Mouse (Mus musculus) cerebellum, adult (tissue): Measurements from ENCODE around the gene Tfap2b.

Source experiments
- ATAC-seq: cut with Nextera tagmentation; 2 replicates; pipeline ENCODE4 v1.9.2; 2017; ENCODE audit warnings: mild to moderate bottlenecking, moderate library complexity, mixed read lengths; ENCODE audit not compliant: insufficient number of reproducible peaks, low FRiP score, low TSS enrichment

Gene Tfap2b

DNA sequence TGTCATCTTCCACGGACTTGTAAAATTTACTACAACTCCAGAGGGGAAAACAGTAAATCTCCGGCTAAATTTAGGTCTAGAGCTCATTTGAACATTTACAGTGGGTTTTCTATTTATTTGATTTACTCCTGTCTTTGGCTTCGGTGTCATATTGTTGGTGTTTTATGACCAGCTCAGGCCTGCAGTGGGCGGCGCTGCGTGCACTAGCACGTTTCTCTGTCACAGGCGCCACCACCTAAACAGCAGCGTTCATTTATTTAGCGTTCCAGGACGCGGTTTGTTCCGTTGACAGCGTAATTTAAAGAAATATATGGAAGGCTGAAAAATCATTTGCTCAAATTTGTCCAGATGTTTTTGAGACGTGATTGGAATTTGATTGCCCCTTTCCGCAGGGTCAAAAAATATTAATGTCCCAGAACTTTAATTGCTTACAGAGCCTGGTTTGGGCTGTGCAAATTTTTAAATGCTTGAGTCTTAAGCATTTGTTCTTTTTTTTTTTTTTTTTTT is 22.9 kb downstream of the Tfap2b start:
- no peak for ATAC-seq

DNA sequence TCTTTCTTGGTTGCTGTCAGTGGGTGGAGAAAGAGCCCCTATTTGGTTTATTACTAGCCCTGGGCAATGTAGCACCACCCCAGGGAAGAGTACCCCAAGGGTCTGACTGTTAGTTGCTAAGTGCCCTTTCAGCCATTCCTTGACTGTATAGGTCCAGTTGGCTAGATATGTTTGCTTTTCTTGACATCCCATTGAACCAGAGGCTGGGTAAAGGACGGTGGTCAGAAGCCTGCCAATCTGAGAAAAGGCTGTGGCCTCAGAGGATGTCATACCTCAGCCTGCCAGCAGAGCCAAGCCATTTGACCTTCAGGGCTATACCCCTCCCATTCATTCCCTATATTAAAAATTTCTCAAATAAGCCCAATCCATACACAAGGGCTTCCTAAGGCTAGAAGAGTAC is 24.0 kb downstream of the Tfap2b start:
- no peak for ATAC-seq

DNA sequence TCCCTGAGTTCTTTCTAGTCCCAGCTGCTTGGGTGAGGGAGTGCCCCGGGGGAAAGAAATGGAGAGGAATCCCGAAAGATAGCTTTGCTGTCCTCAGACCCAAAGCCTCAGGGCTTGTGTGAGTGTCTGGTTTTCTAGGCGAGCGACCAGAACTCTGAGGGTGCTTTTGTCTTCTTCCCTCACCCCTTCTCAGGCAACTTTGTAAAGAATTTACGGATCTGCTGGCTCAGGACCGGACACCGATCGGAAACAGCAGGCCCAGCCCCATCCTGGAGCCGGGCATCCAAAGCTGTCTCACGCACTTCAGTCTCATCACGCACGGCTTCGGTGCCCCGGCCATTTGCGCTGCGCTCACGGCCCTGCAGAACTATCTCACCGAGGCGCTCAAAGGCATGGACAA is 25.1 kb downstream of the Tfap2b start:
- no peak for ATAC-seq

DNA sequence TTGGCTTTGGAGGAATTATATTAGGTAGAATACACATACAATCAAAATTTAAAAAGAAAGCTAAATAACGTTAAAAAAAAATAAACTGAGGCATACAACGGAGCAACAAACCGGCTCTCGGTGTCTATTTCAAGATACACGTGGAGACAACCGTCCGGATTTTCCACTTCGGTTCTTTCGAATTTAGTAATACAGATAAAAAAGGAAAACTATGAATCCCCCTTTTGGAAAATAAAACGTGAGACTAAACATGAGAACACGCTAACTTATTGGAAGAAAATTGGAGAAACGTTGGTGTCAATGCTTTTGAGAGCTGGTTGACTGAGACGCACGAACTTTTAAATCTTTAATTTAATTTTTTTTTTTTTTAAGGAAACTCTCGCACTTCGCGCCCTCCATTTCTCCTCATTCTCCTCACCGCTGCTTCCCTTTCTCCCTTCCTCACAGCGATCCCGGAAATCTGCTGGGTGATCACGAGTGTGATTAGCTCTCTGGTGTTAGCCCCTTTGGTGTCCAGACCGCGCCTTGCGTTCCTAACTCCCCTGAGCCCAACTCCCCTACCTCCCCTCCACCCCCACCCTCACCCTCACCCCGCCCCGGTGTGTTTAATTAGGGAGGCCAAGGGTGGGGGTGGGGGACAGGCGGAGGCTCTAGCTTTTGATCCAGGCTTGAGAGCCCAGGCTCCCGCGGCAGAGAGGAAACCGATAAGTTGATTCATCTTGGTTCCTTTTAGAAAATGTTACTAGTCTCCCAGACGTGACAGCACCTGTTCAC is 25.9 kb downstream of the Tfap2b start:
- no peak for ATAC-seq

DNA sequence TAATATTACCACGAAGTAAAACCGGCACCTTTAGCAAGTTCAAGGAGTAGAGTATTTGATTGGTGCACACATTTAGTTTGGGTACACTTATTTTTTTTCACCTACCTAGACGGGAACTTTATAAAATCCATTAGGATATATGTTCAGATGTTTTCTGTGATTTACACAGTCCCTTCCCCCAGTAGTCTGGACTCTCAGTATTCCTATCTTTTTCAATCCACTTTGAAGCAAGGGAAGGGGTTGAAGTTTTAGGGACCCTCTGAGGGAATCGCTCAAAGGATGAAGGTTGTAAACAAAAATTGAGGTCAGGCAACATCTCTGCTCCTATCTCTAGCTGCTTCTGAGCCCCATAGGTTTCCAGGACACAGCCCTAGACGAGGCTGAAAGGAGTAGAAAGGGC is 27.3 kb downstream of the Tfap2b start:
- no peak for ATAC-seq

DNA sequence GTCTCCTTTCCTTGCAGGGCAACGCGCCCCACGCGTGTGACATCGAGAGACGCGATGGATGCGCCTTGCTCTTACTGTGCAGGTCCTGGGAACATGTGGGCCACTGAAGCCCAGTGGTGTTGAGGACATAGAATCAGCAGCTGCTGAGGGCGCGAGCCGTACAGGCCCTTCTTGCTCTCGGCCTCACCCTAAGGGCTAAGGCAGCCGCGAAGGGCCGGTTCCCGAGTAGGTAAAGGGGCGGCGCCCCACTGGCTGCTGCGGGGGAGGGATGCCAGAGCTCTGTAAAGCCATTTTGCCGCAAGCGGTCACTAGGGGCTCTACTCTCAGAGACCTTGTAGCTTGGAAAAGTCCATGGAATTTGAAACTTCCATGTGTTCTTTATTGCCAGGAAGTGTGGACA is 27.9 kb downstream of the Tfap2b start:
- no peak for ATAC-seq

DNA sequence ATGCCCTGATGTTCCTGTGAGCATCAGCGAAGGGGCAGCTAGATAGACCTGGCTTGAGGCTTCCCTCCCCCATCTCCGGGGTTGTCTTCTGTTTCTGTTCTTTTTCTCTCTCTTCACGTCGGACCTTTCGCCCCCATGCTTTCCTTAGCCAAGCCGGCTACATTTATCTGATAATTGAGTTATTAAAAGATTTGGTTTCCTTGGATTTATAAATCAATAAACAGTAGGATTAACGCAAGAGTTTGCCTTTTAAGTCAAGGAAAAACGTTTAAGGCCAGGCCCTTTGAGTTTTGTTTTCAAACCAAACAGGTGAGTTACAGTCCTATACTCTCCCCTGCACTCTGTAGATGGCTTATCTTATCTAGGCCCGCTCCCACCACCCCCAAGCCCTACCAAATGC is 28.3 kb downstream of the Tfap2b start:
- no peak for ATAC-seq

DNA sequence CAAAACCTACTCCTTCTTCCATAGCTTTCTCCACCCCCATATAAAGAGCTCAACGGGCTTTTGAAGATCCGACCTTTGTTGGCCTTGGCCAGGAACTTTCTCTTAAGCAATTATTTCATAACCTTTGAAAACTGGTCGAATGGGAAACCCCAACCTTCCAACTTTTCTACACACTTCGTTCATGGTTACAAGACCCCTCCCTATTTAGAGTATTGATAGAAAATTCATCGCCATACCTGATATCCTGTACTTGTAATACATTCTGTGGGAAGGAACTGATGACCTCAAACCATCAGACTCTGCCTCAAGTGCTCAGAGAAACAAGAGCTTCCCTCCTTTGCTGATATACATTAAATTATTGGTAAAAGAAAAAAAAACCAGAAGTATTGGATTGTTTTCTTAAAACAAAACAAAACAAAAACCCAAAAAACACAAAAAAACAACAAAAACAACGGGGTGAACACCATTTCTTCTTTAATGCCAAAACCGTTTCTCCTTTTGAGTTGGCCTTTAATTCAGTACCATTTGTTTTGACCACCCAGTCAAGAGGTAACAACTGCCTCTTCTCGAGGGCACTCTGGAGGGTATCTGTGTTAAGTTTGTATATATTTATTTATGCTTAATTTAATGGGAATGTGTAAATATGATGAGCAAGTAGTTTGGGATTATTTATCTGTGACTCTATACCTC is 29.2 kb downstream of the Tfap2b start:
- no peak for ATAC-seq

DNA sequence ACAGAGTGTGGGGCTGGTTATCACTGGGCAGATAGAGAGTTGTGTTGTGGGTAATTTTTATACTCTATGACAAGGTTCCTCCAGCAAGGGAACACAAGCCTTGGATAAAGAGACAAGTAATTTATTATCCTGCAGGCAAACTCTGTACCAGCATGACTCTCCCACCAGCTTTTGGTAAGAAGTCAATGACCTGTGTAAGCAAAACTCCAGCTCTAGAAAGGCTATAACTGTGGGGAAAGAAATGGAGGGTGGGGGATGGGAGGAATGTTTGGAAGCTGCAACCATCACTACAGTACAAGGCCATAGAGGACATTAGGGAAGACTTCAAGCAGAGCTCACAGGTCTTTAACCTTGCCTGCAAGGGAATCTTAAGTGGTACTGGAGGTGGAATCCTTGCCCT is 31.3 kb downstream of the Tfap2b start:
- no peak for ATAC-seq

DNA sequence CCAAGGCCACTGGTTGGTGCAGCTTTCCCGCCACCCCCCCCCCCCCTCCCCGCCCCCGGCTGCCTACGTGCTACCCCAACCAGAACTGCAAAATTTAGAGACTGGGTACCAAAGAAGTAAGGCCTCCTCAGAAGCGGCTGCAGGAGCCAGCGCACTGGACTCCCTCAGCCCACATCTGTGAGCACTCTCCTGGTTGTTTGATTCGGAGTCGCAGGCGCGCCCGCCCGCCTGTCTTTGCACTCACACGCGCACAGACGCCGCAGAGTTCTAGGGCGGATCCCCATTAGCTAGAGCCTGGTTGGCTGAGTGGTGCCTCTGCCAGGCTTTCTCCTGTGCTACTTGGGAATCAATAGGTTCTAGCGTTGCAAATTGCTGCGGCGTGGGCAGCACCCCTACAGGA is 32.6 kb downstream of the Tfap2b start:
- ATAC-seq = no peak

DNA sequence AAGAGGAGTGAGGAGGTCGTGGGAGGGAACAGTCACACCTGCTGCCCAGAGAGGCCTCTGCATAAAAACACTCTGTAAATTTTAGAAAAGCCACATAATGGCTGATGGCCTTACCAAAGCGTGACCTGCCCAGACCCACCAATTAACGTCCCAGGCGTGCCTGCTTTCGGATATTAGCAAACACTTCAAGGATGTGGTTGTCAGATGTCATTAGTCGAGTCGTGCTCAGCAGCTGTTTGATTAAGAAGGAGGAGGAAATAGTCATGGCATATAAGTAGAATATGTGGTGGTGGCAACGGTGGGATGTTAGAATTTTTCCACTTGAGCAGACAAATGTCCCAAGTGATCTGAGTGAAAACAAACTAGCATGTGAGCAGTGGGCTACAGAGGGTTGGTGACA is 33.3 kb downstream of the Tfap2b start:
- no peak for ATAC-seq

DNA sequence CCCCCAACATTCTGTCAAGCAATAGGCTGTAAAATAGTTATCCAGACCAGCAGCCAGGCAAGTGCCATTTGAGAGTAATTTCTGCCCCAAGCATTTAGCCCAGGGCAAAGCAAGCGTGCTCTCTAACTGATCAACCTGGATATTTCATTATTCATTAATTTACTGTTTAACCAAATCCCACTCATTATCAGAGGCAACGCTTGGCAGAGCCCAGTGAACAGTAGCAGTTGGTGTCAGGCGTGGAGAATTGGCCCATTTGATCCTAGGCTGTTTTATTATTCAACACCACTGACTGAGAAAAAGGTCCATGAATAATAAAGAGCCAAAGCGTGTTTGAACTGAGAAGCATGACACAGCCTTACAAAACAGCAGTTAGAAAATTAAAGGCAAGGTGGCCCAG is 36.3 kb downstream of the Tfap2b start:
- ATAC-seq = no peak

DNA sequence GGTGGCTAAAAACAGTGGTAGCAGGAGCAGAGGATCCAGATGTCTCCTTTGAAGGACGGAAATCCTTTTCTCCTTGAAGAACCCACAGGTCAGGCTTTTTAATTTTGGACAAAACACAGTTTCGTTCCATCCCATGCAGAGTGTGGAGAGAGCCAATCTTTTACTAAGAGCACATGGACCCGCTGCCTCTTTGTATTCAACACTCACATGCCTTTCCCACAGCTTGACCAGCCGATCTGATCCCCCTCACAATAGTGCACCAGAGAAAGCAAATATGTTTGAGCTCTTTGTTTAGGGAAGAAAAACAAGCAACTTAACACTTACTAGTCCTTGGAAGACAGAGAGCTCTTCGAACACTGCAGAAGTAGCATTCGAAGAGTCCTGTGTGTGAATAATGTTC is 42.6 kb downstream of the Tfap2b start:
- no peak for ATAC-seq

DNA sequence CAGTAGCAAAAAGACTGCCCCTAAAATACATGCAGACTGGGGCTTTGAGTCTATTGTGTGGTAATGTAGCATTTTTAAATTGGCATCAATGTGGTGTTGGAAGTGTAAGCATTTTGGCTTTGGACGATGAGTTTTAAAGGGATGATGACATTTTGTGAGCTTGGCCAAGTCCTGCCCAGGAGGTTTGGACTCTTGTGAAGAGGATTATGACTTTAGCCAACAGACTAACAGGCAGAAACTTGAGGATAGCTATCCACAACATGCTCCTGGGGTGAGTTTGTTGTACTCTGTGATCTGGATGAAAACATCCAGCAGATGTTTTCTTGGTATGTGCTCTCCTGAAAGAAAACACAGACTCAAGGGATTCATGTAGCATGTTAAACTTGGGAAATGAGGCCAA is 60.9 kb downstream of the Tfap2b start:
- no peak for ATAC-seq
